Mouse (Mus musculus) cerebellum, adult 11 months (tissue): ENCODE measurements at regions not wholly inside any gene's neighbourhood (a gene's known extent, or its start where the extent isn't known, plus 50 kb on each side); places are given as distances from the start of the nearest gene placed in this dataset.

ENCODE experiments used
- DNase-seq: peaks from one replicate; pipeline ENCODE4 v3.0.0; 2022

DNA sequence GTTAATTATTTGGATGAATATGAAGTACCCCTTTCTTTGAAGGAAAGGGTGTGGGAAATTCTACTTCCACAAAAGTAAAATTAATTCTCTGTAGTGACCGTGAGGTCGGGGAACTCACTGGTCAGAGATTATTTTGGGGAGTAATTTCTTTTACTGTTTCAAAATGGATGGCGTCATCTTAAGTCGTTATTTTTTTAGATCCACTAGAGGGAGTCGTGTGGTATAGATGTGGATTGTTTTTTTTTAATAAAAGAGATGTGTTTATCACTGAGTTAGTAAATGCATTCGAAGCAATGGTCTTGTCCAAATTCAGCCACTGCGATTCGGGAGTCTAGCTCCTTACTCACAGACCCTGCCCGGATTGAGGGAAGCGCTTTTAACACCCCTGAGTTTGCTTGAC, 100.8 kb upstream of the Lsm14a start:
- no peak for DNase-seq

DNA sequence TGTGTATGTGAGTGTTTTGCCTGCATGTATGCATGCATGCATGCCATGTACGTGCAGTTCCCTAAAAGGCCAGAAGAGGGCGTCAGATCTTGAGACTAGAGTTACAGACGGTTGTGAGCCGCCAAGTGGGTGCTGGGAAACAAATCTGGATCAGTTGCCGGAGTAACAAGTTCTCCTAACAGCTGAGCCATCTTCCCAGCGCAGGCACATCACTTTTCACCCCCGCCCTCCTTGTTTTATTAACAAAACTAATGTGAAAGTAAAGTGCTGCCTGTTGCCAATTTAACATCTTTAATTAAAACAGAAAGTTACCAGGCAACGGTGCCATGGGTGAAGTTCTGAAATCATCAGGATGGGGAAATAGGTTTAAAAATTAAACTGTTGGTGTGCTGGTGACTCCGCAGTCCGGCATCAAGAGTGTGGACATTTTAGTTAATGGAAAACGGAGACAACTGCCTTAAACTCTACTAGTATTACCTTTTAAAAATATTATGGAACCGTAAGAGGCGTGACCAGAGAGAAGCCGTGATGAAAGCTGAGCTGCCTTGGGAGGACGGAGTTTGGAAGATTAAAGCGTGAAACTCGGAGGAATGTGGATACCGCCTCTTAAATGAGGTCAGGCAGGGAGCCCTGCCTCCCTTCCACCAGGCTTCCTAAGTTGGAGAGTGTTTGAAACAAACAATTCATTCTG, 91.9 kb upstream of the Lsm14a start:
- DNase-seq: no peak

DNA sequence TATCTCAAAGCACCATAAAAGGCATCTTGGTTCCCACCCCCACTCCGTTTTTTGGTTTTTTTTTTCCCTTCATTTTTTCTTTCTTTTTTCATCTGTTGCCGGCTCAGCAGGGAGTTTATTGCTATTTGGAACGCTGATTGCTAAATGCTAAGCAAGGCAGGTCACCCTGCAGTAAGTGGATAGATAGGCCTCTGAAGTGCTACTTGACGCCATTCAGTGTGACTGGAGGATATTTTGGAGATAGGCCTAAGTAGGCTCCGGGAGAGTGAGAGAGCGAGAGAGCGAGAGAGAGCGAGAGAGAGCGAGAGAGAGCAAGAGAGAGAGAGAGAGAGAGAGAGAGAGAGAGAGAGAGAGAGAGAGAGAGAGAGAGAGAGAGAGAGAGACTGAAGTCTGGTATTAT, 90.3 kb upstream of the Lsm14a start:
- DNase-seq: no peak

DNA sequence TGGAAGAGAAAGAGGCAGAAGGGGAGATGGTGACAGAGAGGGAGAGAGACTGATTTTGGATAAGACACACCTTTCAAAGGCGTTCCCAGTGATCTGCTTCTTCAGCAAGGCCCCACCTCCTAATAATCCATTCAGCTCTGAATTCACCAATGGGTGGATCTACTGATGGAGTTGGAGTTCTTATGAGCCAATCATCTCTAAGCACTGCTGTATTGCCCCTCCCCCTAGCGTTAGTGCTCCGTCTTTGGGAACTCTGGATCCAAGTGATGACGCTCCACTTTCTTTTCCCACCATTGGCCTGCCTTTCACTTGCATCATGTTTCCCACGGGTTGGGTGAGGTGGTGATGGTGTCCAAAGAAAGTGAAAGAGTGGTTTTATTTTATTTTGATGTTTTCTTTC, 87.7 kb upstream of the Lsm14a start:
- no peak for DNase-seq

DNA sequence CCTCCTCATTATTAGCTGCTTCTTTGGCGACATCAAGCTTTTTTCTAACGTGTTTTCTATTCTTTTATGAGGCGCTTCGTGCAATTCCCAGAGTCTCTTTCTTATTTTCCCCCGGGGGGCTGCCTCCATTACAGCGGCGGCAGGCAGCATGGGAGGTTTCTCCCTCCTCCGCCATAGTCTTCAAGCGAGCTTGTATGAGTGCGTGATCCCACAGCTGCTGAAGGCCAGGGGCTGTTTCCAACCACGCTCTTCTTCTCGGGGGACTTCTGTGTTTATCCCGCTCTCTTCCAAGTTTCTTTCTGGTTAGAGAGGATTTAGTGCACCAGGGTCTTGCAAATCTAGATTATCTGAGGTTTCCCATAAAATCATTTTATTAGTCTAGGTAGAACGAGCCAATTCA, 77.9 kb upstream of the Lsm14a start:
- no peak for DNase-seq

DNA sequence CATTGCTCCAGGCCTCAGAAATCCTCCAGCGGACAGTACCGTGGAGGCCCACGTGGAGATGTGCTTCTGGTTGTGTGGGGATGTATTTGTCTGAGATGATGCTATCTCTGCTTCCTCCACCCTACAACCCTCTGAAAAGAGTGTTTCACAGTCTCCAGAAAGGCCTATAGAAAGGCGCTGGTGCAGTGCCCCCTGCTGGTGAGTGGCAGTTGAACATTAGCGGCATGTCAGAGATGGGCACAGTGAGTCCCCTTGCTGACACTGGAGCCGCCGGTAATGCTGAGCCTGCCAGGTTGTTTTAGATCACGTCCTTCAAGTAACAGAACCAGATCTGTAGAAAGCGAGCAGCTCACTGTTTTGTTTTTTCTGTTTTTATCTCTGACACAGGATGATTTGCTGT, 69.0 kb upstream of the Lsm14a start:
- DNase-seq: peak; percentile 1

DNA sequence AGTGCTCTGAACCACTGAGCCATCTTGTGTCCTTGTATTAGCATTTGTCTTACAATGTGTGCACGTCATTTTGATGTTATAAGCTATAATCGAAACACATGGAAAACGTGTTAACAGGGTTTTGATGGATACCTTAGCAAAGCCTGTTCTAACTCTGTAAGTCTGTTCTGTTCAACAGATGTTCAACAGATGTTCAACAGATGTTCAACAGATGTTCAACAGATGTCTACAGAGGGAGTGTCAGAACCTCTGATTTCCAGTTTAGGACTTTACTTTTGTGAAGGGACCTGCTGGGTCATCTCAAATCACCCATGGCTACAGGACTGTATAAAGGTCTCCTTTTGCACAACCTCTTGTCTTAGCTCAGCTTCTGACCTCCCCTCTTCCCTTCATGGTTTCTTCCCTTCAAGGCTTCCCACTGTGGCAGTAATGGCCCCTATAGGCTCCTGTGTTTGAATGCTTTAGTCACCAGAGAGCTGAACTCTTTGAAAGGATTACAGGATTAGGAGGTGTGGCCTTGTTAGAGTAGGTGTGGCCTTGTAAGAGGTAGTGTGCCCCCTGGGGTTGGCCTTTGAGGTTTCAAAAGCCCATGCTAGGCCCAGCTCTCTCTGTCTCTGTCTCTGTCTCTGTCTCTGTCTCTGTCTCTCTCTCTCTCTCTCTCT, 66.8 kb upstream of the Lsm14a start:
- DNase-seq: no peak

DNA sequence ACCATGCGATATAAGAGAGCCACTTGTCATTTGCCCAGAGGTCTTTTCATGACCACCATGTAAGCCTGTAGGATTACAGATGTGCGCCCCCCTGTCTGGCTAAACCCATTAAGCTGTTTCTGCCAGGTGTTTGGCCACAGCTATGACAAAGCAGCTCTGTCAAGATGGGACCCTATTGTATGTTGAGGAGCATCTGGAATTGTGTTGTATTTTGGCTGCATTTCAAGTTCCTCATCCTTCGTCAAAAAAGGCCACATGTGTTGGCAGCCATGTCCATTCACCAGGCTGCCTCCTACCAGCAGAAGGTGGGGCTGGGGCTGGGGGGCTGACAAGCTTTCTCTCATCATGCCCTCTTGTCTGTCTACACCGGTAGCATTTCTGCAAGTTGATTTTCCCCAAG, 65.7 kb upstream of the Lsm14a start:
- no peak for DNase-seq

DNA sequence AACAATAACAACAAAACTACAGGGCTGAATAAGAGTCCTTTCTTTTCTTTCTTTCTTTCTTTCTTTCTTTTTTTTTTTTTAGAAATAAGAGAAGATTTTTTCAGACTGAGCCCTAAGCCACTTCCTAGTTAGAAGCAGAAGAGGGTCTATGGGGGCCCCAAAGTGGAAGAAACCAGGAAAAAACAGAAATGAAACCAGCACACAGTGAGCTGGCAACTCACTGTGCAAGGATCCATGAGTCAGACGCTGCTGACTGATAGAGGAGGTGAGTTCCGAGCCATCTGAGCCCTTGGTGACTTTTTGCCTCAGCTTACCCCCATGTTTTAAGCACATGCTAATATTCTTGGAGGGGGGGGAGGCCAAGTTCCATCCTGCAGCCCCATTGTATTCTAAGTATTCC, 55.2 kb upstream of the Lsm14a start:
- DNase-seq: no peak

DNA sequence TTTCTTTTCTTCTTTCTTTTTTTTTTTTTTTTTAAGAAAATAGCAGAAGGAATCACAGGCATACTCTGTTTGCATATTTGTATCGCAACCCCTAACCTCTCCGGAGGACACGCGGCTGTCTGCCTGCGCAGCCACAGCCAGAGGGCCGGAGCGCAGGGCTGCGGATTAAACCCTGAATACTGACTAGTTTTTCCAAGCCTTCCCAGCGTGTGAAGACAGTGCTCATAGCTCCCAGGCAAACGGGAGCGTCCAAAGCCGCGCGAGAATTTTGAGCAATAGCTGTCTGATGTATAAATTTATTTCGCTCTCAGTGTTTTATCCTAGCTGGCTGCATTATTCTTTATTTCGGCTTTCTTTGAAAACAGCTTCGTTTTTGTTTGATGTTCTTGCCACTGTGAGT, 51.1 kb upstream of the Lsm14a start:
- no peak for DNase-seq
